Mouse (Mus musculus) ES-E14 (cell line): Measurements from ENCODE around the gene Calml3.

Source experiments
- CHD2 ChIP-seq: IDR thresholded peaks from 2 replicates; pipeline ENCODE4 v1.6.1; 2014; ENCODE audit warnings: mild to moderate bottlenecking, low read depth, low read length, inconsistent platforms
- MAFK ChIP-seq: IDR thresholded peaks from 2 replicates; pipeline ENCODE4 v1.6.1; 2014; ENCODE audit warnings: mild to moderate bottlenecking, low read depth, low read length, inconsistent platforms; ENCODE audit not compliant: insufficient read depth

DNA sequence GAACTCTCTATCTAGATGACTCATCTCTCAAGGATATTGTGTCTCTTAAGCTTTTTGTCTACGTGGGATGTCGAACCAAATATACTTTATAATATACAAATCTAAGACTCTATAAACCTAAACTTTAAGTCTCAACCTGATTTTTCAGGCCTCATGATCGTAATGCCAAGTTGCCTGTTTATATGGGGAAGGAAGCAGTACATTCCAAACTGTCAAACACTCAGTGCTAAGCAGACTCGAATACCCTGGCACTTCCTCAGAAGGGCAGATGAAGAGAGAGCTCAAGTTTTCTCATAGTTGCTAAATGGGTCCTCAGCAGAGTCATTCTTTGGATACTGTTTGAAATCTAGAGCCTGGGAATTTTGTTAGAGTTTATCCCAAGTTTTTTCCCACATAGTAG lies 7.5 kb downstream of the Calml3 start:
- TF ChIP-seq CHD2 (no peak), MAFK (no peak)
